Comparison of ENCODE assay signal across 8 mouse cellular contexts in genomic region chr6:122739952-122740351, GRCm38 (mm10). TPM values are rescaled to one million over a fixed set of nuclear protein-coding genes. Genes with fewer than 3 reads are reported as not detected.
A peak's percentile ranks its signal among the peaks of the same experiment; 100 is the strongest.
DNase-seq lines count a peak whose midpoint lies in the region; ATAC-seq and TF ChIP-seq lines count a peak whose summit lies in the region.

No protein-coding gene starts in this region.

- H3K79me2 ChIP-seq in MEL (ENCODE audit: control insufficient read depth, insufficient read depth, low read length, poor library complexity), result peaks cover 19% of the 10 kb centered on the region

- no peaks in the 10 kb centered on the region for H3K27me3 ChIP-seq in MEL (ENCODE audit: control insufficient read depth in 1 of 2, insufficient read depth in 2 of 2, low read length in 2 of 2)
- peaks cover 13% of the 10 kb centered on the region; the same call in 1 of the 2 replicates for H3K27me3 ChIP-seq in forebrain, embryonic 15.5 days
- H3K27me3 ChIP-seq in lung, embryonic 14.5 days (ENCODE audit: insufficient read depth, low read length), result peaks cover 3% of the 10 kb centered on the region; the same call in 1 of the 2 replicates

- no peaks in the 10 kb centered on the region for H3K9me3 ChIP-seq in MEL (replicated peaks; ENCODE audit: insufficient read depth, low read length)
- no peaks in the 10 kb centered on the region for H3K9me3 ChIP-seq in forebrain, embryonic 15.5 days
- no peaks in the 10 kb centered on the region for H3K9me3 ChIP-seq in lung, embryonic 14.5 days (ENCODE audit: low read depth, low read length)

- intact Hi-C loops in heart, postnatal 36 days (cut with DNase I), result loop anchor here (1.0 to 5.0 kb wide), 3 partner anchors 17 to 132 kb away; partner anchors contain the start of gene Necap1

- TF ChIP-seq CTCF in MEL (IDR thresholded peaks at IDR 0.05 in 2 of 3, conservative IDR thresholded peaks at IDR 0.05 in 1 of 3; ENCODE audit: control insufficient read depth in 1 of 3, insufficient read depth in 1 of 3, low read depth in 2 of 3, low read length in 3 of 3, poor library complexity in 1 of 3, severe bottlenecking in 1 of 3), result peak; percentile 82 to 87 (median 84)
- TF ChIP-seq CTCF in layer of hippocampus, adult 2 months (conservative IDR thresholded peaks at IDR 0.05), result peak; percentile 92
- TF ChIP-seq CTCF in lung, embryonic 14.5 days (IDR thresholded peaks at IDR 0.05; ENCODE audit: low read depth), result peak; percentile 88

- H3K4me3 ChIP-seq in MEL (ENCODE audit: control insufficient read depth in 1 of 2, insufficient read depth in 1 of 2, low read depth in 2 of 2, low read length in 2 of 2), result peak overlapping the region; percentile 15 to 47; a peak in 3 of 4 replicates
- H3K4me3 ChIP-seq in forebrain, embryonic 15.5 days, result 0 out of 2 replicates have a peak overlapping the region, but pooled peaks have one; percentile 7
- H3K4me3 ChIP-seq in layer of hippocampus, adult 2 months, result peak overlapping the region; percentile 79
- no peak overlapping the region for H3K4me3 ChIP-seq in lung, embryonic 14.5 days (ENCODE audit: low read depth, low read length)

- TF ChIP-seq RAD21 in MEL (IDR thresholded peaks at IDR 0.05; ENCODE audit: low read depth, low read length), result peak; percentile 61

- H3K4me2 ChIP-seq in forebrain, embryonic 15.5 days (replicated peaks), result peak overlapping the region; percentile 74
- H3K4me2 ChIP-seq in lung, embryonic 14.5 days, result peak overlapping the region; percentile 43; the same call in 1 of the 2 replicates

- TF ChIP-seq EP300 in MEL (IDR thresholded peaks at IDR 0.05; ENCODE audit: low read depth in 1 of 2, low read length in 2 of 2), result no peak

- peaks cover 10 to 17% of the 10 kb centered on the region in 2 experiments for H3K36me3 ChIP-seq in MEL (ENCODE audit: control insufficient read depth in 1 of 2, insufficient read depth in 2 of 2, low read length in 2 of 2)
- 0 out of 2 replicates have a peak, but pooled peaks cover 3% of the 10 kb centered on the region for H3K36me3 ChIP-seq in forebrain, embryonic 15.5 days
- no peaks in the 10 kb centered on the region for H3K36me3 ChIP-seq in lung, embryonic 14.5 days (ENCODE audit: insufficient read depth)

- peak overlapping the region; percentile 32 for H3K9ac ChIP-seq in MEL (ENCODE audit: control insufficient read depth, low read depth, low read length, poor library complexity, severe bottlenecking)
- H3K9ac ChIP-seq in forebrain, embryonic 15.5 days (replicated peaks), result no peak overlapping the region
- H3K9ac ChIP-seq in lung, embryonic 14.5 days, result no peak overlapping the region

- DNase-seq in MEL (ENCODE audit: low read depth, low spot score), result peak; percentile 79
- DNase-seq in cerebellum, adult 11-12 months, result peak; percentile 76
- peak; percentile 68 to 76 for DNase-seq in heart, postnatal 36 days
- peak; percentile 73 to 84 for DNase-seq in layer of hippocampus, adult 2 months (ENCODE audit: low spot score in 2 of 2)
- DNase-seq in lung, embryonic 14.5 days, result peak; percentile 89
- DNase-seq in ovary, adult 18-20 months (ENCODE audit: low spot score), result peak; percentile 17
- DNase-seq in thymus, postnatal 0 days (ENCODE audit: low spot score), result peak; percentile 64

- peaks cover 2 to 23% of the 10 kb centered on the region in 2 experiments; a peak in 2 of 4 replicates for H3K4me1 ChIP-seq in MEL (ENCODE audit: control insufficient read depth in 1 of 2, insufficient read depth in 2 of 2, low read length in 2 of 2)
- peaks cover 23% of the 10 kb centered on the region for H3K4me1 ChIP-seq in forebrain, embryonic 15.5 days
- H3K4me1 ChIP-seq in lung, embryonic 14.5 days (ENCODE audit: insufficient read depth), result no peaks in the 10 kb centered on the region

- ATAC-seq in forebrain, embryonic 15.5 days (replicated peaks), result peak; percentile 48
- ATAC-seq in lung, embryonic 14.5 days (ENCODE audit: insufficient read depth), result peak; percentile 61

- no peak overlapping the region for H3K27ac ChIP-seq in MEL (ENCODE audit: control insufficient read depth, low read depth, low read length)
- H3K27ac ChIP-seq in forebrain, embryonic 15.5 days (replicated peaks), result no peak overlapping the region
- peak overlapping the region; percentile 88; the same call in 1 of the 2 replicates for H3K27ac ChIP-seq in layer of hippocampus, adult 2 months
- no peak overlapping the region for H3K27ac ChIP-seq in lung, embryonic 14.5 days (ENCODE audit: low read depth)

- no peak for TF ChIP-seq POLR2A in MEL (IDR thresholded peaks at IDR 0.05; ENCODE audit: control insufficient read depth in 1 of 2, insufficient read depth in 1 of 2, low read depth in 1 of 2, low read length in 2 of 2, poor library complexity in 1 of 2)

- WGBS in forebrain, embryonic 15.5 days, result 11% methylated on average over 8 of the region's 8 CpGs
- 13% methylated on average over 8 of the region's 8 CpGs for WGBS in lung, embryonic 14.5 days

TF ChIP-seq in MEL, 35 proteins besides CTCF, POLR2A, EP300 and RAD21:
- no peak for TF ChIP-seq MYB (IDR thresholded peaks at IDR 0.05; ENCODE audit: low read depth, low read length)
- no peak for TF ChIP-seq GATA1 (IDR thresholded peaks at IDR 0.05; ENCODE audit: low read depth, low read length)
- TF ChIP-seq RCOR1 (IDR thresholded peaks at IDR 0.05; ENCODE audit: low read depth, low read length), result no peak
- TF ChIP-seq KAT2A (conservative IDR thresholded peaks at IDR 0.05; ENCODE audit: low read depth, low read length), result no peak
- TF ChIP-seq POLR2AphosphoS5 (IDR thresholded peaks at IDR 0.05; ENCODE audit: borderline replicate concordance, low read depth, low read length), result no peak
- no peak for TF ChIP-seq ZNF384 (IDR thresholded peaks at IDR 0.05; ENCODE audit: low read depth, low read length)
- no peak for TF ChIP-seq MEF2A (IDR thresholded peaks at IDR 0.05; ENCODE audit: extremely low read depth, insufficient replicate concordance, low read depth, low read length, poor library complexity, severe bottlenecking)
- peak; percentile 98 for TF ChIP-seq MYC (IDR thresholded peaks at IDR 0.05; ENCODE audit: low read depth, low read length)
- TF ChIP-seq JUND (IDR thresholded peaks at IDR 0.05; ENCODE audit: low read depth, low read length), result no peak
- no peak for TF ChIP-seq TCF12 (IDR thresholded peaks at IDR 0.05; ENCODE audit: low read depth, low read length)
- TF ChIP-seq CHD1 (IDR thresholded peaks at IDR 0.05; ENCODE audit: low read depth, low read length), result no peak
- TF ChIP-seq ZMIZ1 (IDR thresholded peaks at IDR 0.05; ENCODE audit: low read depth, low read length), result no peak
- TF ChIP-seq ZKSCAN1 (IDR thresholded peaks at IDR 0.05; ENCODE audit: low read depth, low read length), result no peak
- no peak for TF ChIP-seq NELFE (IDR thresholded peaks at IDR 0.05; ENCODE audit: low read depth, low read length)
- TF ChIP-seq MAFK (IDR thresholded peaks at IDR 0.05; ENCODE audit: borderline replicate concordance, low read depth, low read length), result no peak
- TF ChIP-seq USF2 (IDR thresholded peaks at IDR 0.05; ENCODE audit: borderline replicate concordance in 1 of 2, insufficient read depth in 1 of 2, low read depth in 1 of 2, low read length in 2 of 2), result no peak
- TF ChIP-seq UBTF (IDR thresholded peaks at IDR 0.05; ENCODE audit: borderline replicate concordance, insufficient read depth, low read depth, low read length), result no peak
- TF ChIP-seq HCFC1 (IDR thresholded peaks at IDR 0.05; ENCODE audit: low read depth, low read length), result no peak
- no peak for TF ChIP-seq TAL1 (IDR thresholded peaks at IDR 0.05; ENCODE audit: low read length)
- no peak for TF ChIP-seq GABPA (IDR thresholded peaks at IDR 0.05; ENCODE audit: low read depth, low read length)
- TF ChIP-seq POLR2AphosphoS2 (IDR thresholded peaks at IDR 0.05; ENCODE audit: low read length), result no peak
- TF ChIP-seq E2F4 (IDR thresholded peaks at IDR 0.05; ENCODE audit: borderline replicate concordance, low read depth, low read length), result no peak
- TF ChIP-seq ZC3H11A (IDR thresholded peaks at IDR 0.05; ENCODE audit: low read depth, low read length), result peak; percentile 33
- TF ChIP-seq BHLHE40 (IDR thresholded peaks at IDR 0.05; ENCODE audit: borderline replicate concordance, low read depth, low read length), result peak; percentile 96
- TF ChIP-seq ETS1 (IDR thresholded peaks at IDR 0.05; ENCODE audit: low read depth, low read length), result no peak
- TF ChIP-seq TBP (IDR thresholded peaks at IDR 0.05; ENCODE audit: low read depth, low read length), result no peak
- peak; percentile 95 for TF ChIP-seq MAX (IDR thresholded peaks at IDR 0.05; ENCODE audit: low read length)
- peak; percentile 91 for TF ChIP-seq MXI1 (IDR thresholded peaks at IDR 0.05; ENCODE audit: low read depth, low read length)
- TF ChIP-seq USF1 (IDR thresholded peaks at IDR 0.05; ENCODE audit: low read depth, low read length), result peak; percentile 74; the same call in 1 of the 2 replicates
- TF ChIP-seq NRF1 (IDR thresholded peaks at IDR 0.05; ENCODE audit: insufficient read depth, low read depth, low read length, poor library complexity, severe bottlenecking), result no peak
- TF ChIP-seq SIN3A (IDR thresholded peaks at IDR 0.05; ENCODE audit: low read length), result peak; percentile 75
- TF ChIP-seq SMC3 (IDR thresholded peaks at IDR 0.05; ENCODE audit: low read depth, low read length), result peak; percentile 70
- TF ChIP-seq CHD2 (IDR thresholded peaks at IDR 0.05; ENCODE audit: low read length), result no peak
- no peak for TF ChIP-seq ELF1 (IDR thresholded peaks at IDR 0.05; ENCODE audit: low read depth, low read length)
- TF ChIP-seq MAZ (IDR thresholded peaks at IDR 0.05; ENCODE audit: low read depth, low read length), result no peak

RNA-seq across cellular contexts. Expression of gene Nanog, which starts 32.7 kb away (rescaled TPM):
- not detected in 2 replicates for total RNA-seq in MEL (2012; rRNA removed)
- polyA plus RNA-seq in MEL (2012; ENCODE audit: insufficient read depth in 1 of 2, insufficient read length in 2 of 2, low read depth in 1 of 2, low replicate concordance in 2 of 2, missing spikeins in 1 of 2), result under 1 TPM in 1 of 2 experiments, not detected in 1; 0.63 TPM
- 0.09 and 0.29 TPM in 2 replicates for polyA plus RNA-seq in forebrain, embryonic 15.5 days (2015; fragmentation: Nextera tagmentation; extraction: Ambion mirVana)
- total RNA-seq in heart, postnatal 36 days (2021), result not detected
- total RNA-seq in layer of hippocampus, adult 2 months (2021), result not detected
- 0.15 and 0.43 TPM in 2 replicates for polyA plus RNA-seq in lung, embryonic 14.5 days (2014; fragmentation: Nextera tagmentation; extraction: Ambion mirVana)
- 0.07 TPM in 1 of 2 replicates, not detected in the other for polyA plus RNA-seq in thymus, postnatal 0 days (2015; fragmentation: Nextera tagmentation; extraction: Ambion mirVana)

Comparison
In these comparisons a context has a peak if more than half of its experiments do, and no peak if none do; other contexts are left out.
1. DNase-seq: peak in every context shown above with its lines; median percentile 89 in lung, embryonic 14.5 days; 79 in MEL; 78 in layer of hippocampus, adult 2 months; 76 in cerebellum, adult 11-12 months; 72 in heart, postnatal 36 days; 64 in thymus, postnatal 0 days; 17 in ovary, adult 18-20 months.